Mouse (Mus musculus): Measurements from ENCODE around the gene Rab8a. TPM values are rescaled to one million over a fixed set of nuclear protein-coding genes. Genes with fewer than 3 reads are reported as not detected.
"Not testable (repeated sequence)": the region's sequence is repeated elsewhere in the genome, so short reads cannot be mapped to it uniquely, and the experiment has no call there.

Rab8a gene
- 94.2 and 101 TPM in 2 replicates for polyA plus RNA-seq (2014; fragmentation: Nextera tagmentation; extraction: Ambion mirVana)

DNA sequence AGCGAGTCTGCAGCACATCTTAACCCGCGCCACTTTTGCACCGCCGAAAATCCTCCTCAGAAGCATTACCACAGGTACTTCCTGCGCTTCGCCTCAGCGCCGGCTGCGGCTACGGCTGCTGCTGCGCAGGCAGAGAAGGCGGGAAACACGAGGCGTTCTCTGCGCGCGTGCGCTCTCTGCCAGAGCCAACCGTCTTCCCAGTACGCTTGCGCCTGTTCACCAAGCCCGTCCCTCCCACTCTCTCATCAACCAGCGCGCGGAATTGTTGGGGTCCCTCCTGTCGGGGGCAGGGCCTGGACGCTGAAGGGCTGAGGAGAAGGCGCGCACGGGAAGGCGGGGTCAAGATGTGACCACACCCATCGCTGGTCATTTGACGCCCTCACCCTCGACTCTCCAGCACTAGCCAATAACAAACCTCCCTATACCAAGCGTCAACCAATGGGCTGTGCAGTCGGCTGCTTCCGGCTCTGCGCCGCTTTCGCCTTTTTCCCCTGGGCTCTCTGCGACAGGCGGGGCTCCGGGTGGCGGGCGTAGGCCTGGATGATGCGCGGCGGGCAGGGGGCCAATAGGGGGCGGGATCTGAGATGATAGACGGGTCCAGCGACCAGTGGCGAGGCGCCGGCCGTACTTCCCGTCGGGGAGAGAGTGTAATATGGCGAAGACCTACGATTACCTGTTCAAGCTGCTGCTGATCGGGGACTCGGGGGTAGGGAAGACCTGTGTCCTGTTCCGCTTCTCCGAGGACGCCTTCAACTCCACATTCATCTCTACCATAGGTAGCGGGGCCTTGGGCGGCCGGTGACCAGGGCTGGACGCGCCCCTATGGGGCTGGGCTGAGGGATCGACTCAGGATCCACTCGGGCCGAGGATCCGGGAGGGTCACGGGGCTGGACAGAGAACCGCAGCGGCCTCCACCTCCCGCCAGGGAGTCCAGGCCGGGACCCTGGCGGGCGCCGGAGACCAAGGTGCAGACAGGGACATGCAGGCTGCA, at the start of gene Rab8a:
TSS of gene Rab8a (plus strand) at position 494 of the 991 bp plus-strand sequence.
- H3K4me3 ChIP-seq (ENCODE audit: low read depth, low read length), result peak within 1 kb of the TSS; percentile 94
- peak within 1 kb of the TSS; percentile 71; the same call in 1 of the 2 replicates for H3K27ac ChIP-seq (ENCODE audit: low read depth, low read length)
- ATAC-seq (ENCODE audit: low FRiP score), result peak; percentile 99

DNA sequence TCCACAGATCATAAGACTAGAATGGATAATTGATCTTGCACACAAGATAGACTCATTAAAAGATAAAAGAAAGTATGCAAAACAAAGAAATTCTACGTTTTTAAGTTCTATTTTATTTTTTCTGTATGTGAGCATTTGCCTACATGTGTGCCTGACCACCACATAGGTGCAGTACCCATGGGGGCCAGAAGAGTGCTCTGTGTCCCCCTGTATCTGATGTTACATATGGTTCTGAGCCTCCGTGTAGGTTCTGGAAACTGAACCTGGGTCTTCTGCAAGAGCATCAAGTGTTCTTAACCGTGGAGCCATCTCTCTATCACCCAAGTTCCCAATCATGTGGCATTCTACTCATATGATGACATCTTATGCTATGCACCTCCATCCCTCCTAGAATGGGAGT, 48.5 kb upstream of the Rab8a start:
- Histone ChIP-seq H3K36me3 (ENCODE audit: control insufficient read depth, insufficient read depth, low read length) (no peaks in the 10 kb centered on the region), H3K9ac (ENCODE audit: low read depth, low read length) (no peak overlapping the region), H3K4me1 (replicated peaks; ENCODE audit: control insufficient read depth, insufficient read depth, low read length) (no peaks in the 10 kb centered on the region), H3K27ac (ENCODE audit: low read depth, low read length) (no peak overlapping the region), H3K9me3 (ENCODE audit: control insufficient read depth, low read length) (no peaks in the 10 kb centered on the region), H3K27me3 (ENCODE audit: control insufficient read depth, insufficient read depth, low read length) (no peaks in the 10 kb centered on the region), H3K4me3 (ENCODE audit: low read depth, low read length) (no peak overlapping the region), H3K4me2 (replicated peaks; ENCODE audit: low read depth, low read length) (no peak overlapping the region)
- 77% methylated on average over 3 of the region's 3 CpGs for WGBS
- no peak for ATAC-seq (ENCODE audit: low FRiP score)
- DNase-seq (ENCODE audit: low spot score), result no peak

More for the DNA sequence above, at the start of gene Rab8a:
- no peaks in the 10 kb centered on the region for H3K27me3 ChIP-seq (ENCODE audit: control insufficient read depth, insufficient read depth, low read length)
- peak within 1 kb of the TSS; percentile 85 for H3K4me2 ChIP-seq (replicated peaks; ENCODE audit: low read depth, low read length)
- H3K4me1 ChIP-seq (replicated peaks; ENCODE audit: control insufficient read depth, insufficient read depth, low read length), result peaks cover 8% of the 10 kb centered on the region; the same call in 1 of the 2 replicates
- DNase-seq (ENCODE audit: low spot score), result peak; percentile 99
- no peaks in the 10 kb centered on the region for H3K9me3 ChIP-seq (ENCODE audit: control insufficient read depth, low read length)
- H3K9ac ChIP-seq (ENCODE audit: low read depth, low read length), result peak within 1 kb of the TSS; percentile 94
- WGBS, result under 1% methylated on average over 76 of the region's 82 CpGs
- no peaks in the 10 kb centered on the region for H3K36me3 ChIP-seq (ENCODE audit: control insufficient read depth, insufficient read depth, low read length)

DNA sequence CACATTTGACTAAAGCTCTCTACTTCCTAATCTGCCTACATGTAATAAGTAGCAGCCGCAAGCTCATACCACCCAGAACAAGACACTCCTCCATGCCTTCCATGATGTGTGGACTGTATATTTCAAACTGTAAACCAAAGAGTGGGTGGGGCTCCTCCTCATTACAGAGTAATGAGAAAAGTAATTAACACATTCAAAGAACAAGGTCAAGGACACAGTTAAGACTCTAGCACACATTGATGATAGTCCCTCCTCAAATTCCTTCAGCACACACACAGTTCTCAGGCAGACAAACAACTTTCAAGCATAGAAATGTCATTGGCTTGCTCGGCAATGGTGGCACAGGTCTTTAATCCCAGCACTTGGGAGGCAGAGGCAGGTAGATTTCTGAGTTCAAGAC, 45.8 kb upstream of the Rab8a start:
- no peak overlapping the region for H3K27ac ChIP-seq (ENCODE audit: low read depth, low read length)
- no peaks in the 10 kb centered on the region for H3K27me3 ChIP-seq (ENCODE audit: control insufficient read depth, insufficient read depth, low read length)
- no peak overlapping the region for H3K4me3 ChIP-seq (ENCODE audit: low read depth, low read length)
- H3K4me1 ChIP-seq (replicated peaks; ENCODE audit: control insufficient read depth, insufficient read depth, low read length), result no peaks in the 10 kb centered on the region
- no peaks in the 10 kb centered on the region for H3K9me3 ChIP-seq (ENCODE audit: control insufficient read depth, low read length)
- DNase-seq (ENCODE audit: low spot score), result no peak
- H3K9ac ChIP-seq (ENCODE audit: low read depth, low read length), result no peak overlapping the region
- no peak overlapping the region for H3K4me2 ChIP-seq (replicated peaks; ENCODE audit: low read depth, low read length)
- no peak for ATAC-seq (ENCODE audit: low FRiP score)
- H3K36me3 ChIP-seq (ENCODE audit: control insufficient read depth, insufficient read depth, low read length), result no peaks in the 10 kb centered on the region
- WGBS, result 89% methylated on average over 2 of the region's 2 CpGs

DNA sequence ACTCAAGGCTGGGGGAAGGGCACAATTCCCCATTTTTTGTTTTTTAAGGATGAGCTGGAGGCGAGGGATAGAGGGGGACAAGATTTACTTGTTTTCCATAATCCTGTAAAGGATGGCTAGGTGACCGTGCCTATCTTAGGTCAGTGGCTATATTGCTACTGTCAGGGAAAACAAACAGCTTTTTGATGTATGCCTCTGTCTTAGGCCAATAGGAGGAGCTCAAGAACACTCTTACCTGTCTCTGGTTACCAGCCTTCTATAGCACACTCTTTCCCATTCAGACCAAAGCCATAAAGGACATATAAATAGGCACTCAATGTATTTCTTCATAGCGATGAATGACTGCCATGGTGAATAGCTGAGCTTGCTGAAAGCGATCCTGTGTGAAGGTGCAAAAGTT, 42.4 kb upstream of the Rab8a start:
- Histone ChIP-seq H3K4me3 (ENCODE audit: low read depth, low read length) (no peak overlapping the region), H3K9ac (ENCODE audit: low read depth, low read length) (no peak overlapping the region), H3K4me2 (replicated peaks; ENCODE audit: low read depth, low read length) (no peak overlapping the region), H3K36me3 (ENCODE audit: control insufficient read depth, insufficient read depth, low read length) (no peaks in the 10 kb centered on the region), H3K27me3 (ENCODE audit: control insufficient read depth, insufficient read depth, low read length) (no peaks in the 10 kb centered on the region), H3K9me3 (ENCODE audit: control insufficient read depth, low read length) (no peaks in the 10 kb centered on the region), H3K27ac (ENCODE audit: low read depth, low read length) (no peak overlapping the region), H3K4me1 (replicated peaks; ENCODE audit: control insufficient read depth, insufficient read depth, low read length) (no peaks in the 10 kb centered on the region)
- ATAC-seq (ENCODE audit: low FRiP score) (no peak), DNase-seq (ENCODE audit: low spot score) (no peak)
- 51% methylated on average over 4 of the region's 4 CpGs for WGBS

DNA sequence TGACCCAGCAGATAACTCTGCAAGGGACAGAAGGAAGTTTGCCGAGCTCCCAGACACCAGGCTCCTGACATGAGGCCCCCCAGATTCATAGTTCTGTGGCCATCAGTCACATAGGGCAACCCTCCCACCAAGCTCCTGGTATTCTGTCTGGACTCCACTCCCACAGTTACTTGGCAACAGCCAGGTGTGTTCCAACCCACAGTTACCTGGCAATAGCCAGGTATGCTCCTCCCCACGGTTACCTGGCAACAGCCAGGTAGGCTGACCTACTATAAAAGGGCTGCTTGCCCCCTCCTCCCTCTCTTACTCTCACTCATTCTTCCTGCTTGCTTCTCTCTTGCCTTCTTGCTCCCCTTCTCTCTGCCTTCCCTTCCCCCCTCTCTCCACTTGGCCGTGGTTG, 39.5 kb upstream of the Rab8a start:
- H3K27me3 ChIP-seq (ENCODE audit: control insufficient read depth, insufficient read depth, low read length); H3K27ac ChIP-seq (ENCODE audit: low read depth, low read length); H3K9ac ChIP-seq (ENCODE audit: low read depth, low read length); ATAC-seq (ENCODE audit: low FRiP score); H3K4me1 ChIP-seq (replicated peaks; ENCODE audit: control insufficient read depth, insufficient read depth, low read length); H3K36me3 ChIP-seq (ENCODE audit: control insufficient read depth, insufficient read depth, low read length); DNase-seq (ENCODE audit: low spot score); H3K4me3 ChIP-seq (ENCODE audit: low read depth, low read length); H3K4me2 ChIP-seq (replicated peaks; ENCODE audit: low read depth, low read length); H3K9me3 ChIP-seq (ENCODE audit: control insufficient read depth, low read length): not testable (repeated sequence)
- WGBS, result 69% methylated on average over 3 of the region's 3 CpGs

- 75% methylated on average over 1 of the region's 1 CpGs for WGBS
- Histone ChIP-seq H3K27ac (ENCODE audit: low read depth, low read length) (no peak overlapping the region), H3K4me1 (replicated peaks; ENCODE audit: control insufficient read depth, insufficient read depth, low read length) (no peaks in the 10 kb centered on the region), H3K9me3 (ENCODE audit: control insufficient read depth, low read length) (no peaks in the 10 kb centered on the region), H3K4me3 (ENCODE audit: low read depth, low read length) (no peak overlapping the region), H3K4me2 (replicated peaks; ENCODE audit: low read depth, low read length) (no peak overlapping the region), H3K27me3 (ENCODE audit: control insufficient read depth, insufficient read depth, low read length) (no peaks in the 10 kb centered on the region), H3K9ac (ENCODE audit: low read depth, low read length) (no peak overlapping the region), H3K36me3 (ENCODE audit: control insufficient read depth, insufficient read depth, low read length) (no peaks in the 10 kb centered on the region)
- ATAC-seq (ENCODE audit: low FRiP score) (no peak), DNase-seq (ENCODE audit: low spot score) (no peak)
Measured at GRCm38 (mm10) chr8:72121997-72122396, 39.0 kb upstream of the Rab8a start.

DNA sequence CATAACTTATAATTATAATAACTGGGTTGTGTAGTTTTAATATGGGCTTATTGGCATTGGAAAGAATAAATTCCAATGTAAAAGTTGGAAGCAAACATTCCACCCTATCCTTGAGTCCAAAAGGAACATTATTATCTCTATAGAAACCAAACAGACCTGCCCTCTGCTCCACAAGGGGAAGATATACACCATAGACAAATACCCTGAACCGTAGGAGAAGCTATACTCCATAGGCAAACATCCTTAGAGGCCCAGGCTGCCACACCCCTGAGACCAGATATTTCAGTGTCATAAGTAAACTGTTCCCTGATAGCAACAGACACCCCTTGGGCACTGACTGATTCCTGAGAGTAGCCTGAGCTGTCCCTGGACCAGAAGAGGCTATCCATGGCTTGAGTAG, 33.2 kb upstream of the Rab8a start:
- ATAC-seq (ENCODE audit: low FRiP score), result no peak
- 83% methylated on average over 1 of the region's 1 CpGs for WGBS

GRCm38 (mm10) chr8:72131251-72131650, 29.7 kb upstream of the Rab8a start:
- no peaks in the 10 kb centered on the region for H3K4me1 ChIP-seq (replicated peaks; ENCODE audit: control insufficient read depth, insufficient read depth, low read length)
- DNase-seq (ENCODE audit: low spot score) (no peak), ATAC-seq (ENCODE audit: low FRiP score) (no peak)
- no peaks in the 10 kb centered on the region for H3K9me3 ChIP-seq (ENCODE audit: control insufficient read depth, low read length)
- WGBS, result 72% methylated on average over 2 of the region's 2 CpGs
- H3K4me2 ChIP-seq (replicated peaks; ENCODE audit: low read depth, low read length), result no peak overlapping the region
- H3K27me3 ChIP-seq (ENCODE audit: control insufficient read depth, insufficient read depth, low read length), result no peaks in the 10 kb centered on the region
- H3K4me3 ChIP-seq (ENCODE audit: low read depth, low read length), result no peak overlapping the region
- H3K27ac ChIP-seq (ENCODE audit: low read depth, low read length), result no peak overlapping the region
- H3K36me3 ChIP-seq (ENCODE audit: control insufficient read depth, insufficient read depth, low read length), result no peaks in the 10 kb centered on the region
- no peak overlapping the region for H3K9ac ChIP-seq (ENCODE audit: low read depth, low read length)

More for the DNA sequence above, 33.2 kb upstream of the Rab8a start:
- H3K4me2 ChIP-seq (replicated peaks; ENCODE audit: low read depth, low read length), result no peak overlapping the region
- H3K27ac ChIP-seq (ENCODE audit: low read depth, low read length), result no peak overlapping the region
- H3K9me3 ChIP-seq (ENCODE audit: control insufficient read depth, low read length), result no peaks in the 10 kb centered on the region
- no peak overlapping the region for H3K9ac ChIP-seq (ENCODE audit: low read depth, low read length)
- no peaks in the 10 kb centered on the region for H3K27me3 ChIP-seq (ENCODE audit: control insufficient read depth, insufficient read depth, low read length)
- no peak for DNase-seq (ENCODE audit: low spot score)
- H3K4me1 ChIP-seq (replicated peaks; ENCODE audit: control insufficient read depth, insufficient read depth, low read length), result no peaks in the 10 kb centered on the region
- no peaks in the 10 kb centered on the region for H3K36me3 ChIP-seq (ENCODE audit: control insufficient read depth, insufficient read depth, low read length)
- no peak overlapping the region for H3K4me3 ChIP-seq (ENCODE audit: low read depth, low read length)

DNA sequence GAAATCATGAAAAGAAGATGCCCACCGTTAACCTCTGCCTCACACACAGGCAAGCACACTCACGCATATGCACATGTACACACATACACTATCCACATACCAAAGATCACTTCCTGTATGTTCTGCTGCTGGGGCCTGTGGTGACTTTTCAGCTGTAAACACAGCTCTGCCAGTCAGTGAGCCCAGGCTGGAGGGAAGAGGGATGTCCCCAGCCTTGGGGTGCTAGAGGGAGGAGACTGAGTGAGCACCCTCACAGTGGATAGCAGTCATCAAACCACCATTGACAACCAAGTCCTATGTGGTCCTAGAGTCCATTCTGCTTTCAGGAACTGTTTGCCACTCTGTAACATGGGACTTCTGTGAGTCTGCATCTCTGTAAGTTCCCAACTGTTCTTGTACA, 29.1 kb upstream of the Rab8a start:
- Histone ChIP-seq H3K27ac (ENCODE audit: low read depth, low read length) (no peak overlapping the region), H3K4me3 (ENCODE audit: low read depth, low read length) (no peak overlapping the region), H3K4me2 (replicated peaks; ENCODE audit: low read depth, low read length) (no peak overlapping the region), H3K36me3 (ENCODE audit: control insufficient read depth, insufficient read depth, low read length) (no peaks in the 10 kb centered on the region), H3K9ac (ENCODE audit: low read depth, low read length) (no peak overlapping the region), H3K4me1 (replicated peaks; ENCODE audit: control insufficient read depth, insufficient read depth, low read length) (no peaks in the 10 kb centered on the region), H3K9me3 (ENCODE audit: control insufficient read depth, low read length) (no peaks in the 10 kb centered on the region), H3K27me3 (ENCODE audit: control insufficient read depth, insufficient read depth, low read length) (no peaks in the 10 kb centered on the region)
- 77% methylated on average over 2 of the region's 2 CpGs for WGBS
- no peak for ATAC-seq (ENCODE audit: low FRiP score)
- DNase-seq (ENCODE audit: low spot score), result no peak
